Mouse (Mus musculus) embryo, embryonic 11 days (tissue): Measurements from ENCODE around the gene Akap11.

ENCODE experiments used
- DNase-seq: peaks from one replicate; pipeline ENCODE4 v3.0.0-alpha.2; 2015

Akap11 gene

DNA sequence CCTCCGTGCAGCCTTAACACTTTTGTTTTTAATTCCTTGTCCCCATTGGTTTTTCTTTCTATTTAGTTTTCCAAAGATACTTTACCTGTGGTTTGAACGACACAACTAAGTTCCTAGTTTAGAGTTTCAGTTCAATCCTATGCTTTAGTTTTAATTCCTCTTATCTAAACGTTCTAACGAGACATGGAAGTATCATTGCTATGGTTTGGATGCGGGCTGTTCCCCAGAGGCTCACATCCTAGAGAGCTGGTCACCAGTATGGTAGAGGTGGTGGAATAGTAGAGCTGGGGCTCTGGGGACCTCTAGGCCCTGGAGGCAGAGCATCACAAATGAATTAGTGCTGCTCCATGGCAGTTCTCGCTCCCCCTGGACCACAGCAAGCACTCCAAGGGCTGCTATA, 9.7 kb downstream of the Akap11 start:
- DNase-seq: no peak

DNA sequence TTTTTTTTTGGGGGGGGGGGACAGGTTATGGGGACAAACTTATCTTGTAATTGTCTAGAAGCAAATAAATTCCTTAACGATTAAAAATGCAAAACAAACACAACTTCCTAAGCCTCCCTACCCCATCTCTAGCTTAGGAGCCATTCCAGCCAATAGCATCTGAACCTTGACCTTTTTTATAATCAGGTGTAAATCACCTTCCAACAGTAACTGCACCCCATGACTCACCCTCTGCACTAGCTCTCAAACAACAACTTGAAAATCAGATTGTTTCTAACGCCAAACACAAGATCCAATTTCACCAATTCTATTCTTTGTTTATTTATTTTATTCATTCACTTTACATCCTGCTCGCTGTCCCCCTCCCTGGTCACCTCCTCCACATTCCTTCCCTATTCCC, 10.1 kb downstream of the Akap11 start:
- no peak for DNase-seq

- no peak for DNase-seq
Observed at GRCm38 (mm10) chr14:78525611-78526457, 10.8 kb downstream of the Akap11 start.

DNA sequence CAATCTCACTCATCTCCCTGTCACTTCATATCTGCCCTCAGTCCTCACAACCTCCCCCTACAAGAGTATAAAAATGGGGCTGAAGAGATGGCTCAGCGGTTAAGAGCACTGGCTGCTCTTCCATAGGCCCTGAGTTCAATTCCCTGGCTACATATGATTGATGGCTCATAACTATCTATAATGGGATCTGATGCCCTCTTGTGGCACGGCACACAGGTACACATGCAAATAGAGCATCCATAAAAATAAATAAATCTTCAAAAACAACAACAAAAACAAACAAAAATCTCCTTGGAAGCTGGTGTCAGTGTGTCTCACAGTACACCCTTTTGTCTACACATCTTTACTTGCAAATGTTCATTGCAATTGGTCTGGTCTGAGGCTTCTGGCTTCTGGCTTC, 11.5 kb downstream of the Akap11 start:
- DNase-seq: no peak

DNA sequence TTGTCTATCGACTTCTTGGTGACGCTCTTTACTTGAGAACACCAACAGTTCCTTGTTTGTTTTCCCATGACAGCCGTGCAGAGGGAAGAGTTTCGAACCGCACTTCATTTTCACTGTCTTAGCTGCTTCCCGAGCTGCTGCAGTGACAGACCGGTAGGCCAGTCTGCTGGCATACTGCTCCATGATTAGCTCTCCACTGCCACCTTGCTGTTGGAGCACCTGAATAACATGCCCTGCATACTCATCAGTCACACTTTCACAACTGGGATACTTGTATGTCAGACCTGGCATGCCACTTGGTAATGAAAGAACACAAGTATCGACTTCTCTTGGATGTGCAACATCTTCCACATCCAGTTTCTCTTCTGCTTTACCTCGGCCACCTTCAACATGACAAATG, 25.9 kb downstream of the Akap11 start:
- DNase-seq: peak; percentile 20

DNA sequence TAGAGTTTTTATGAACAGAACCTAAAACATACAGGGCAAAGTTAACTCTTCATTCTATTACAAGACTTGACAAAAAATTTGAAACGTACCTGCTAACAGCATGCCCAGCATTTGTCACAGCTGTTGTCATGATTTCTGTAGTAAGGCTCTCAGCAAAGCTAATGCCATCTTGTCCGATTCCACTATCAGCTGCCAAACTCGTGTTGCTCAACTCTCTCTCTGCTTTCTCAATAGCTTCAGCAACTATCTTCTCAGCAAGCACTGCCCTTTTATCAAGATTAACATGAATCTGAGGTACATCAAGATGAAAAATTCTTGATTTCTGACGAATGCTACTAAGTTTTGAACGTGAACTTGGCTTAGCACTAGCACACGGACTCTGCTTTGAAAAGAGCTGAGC, 26.8 kb downstream of the Akap11 start:
- DNase-seq: no peak

- no peak for DNase-seq
Observed at GRCm38 (mm10) chr14:78500578-78500977, 36.0 kb downstream of the Akap11 start.

GRCm38 (mm10) chr14:78496691-78497090, 39.9 kb downstream of the Akap11 start:
- no peak for DNase-seq

DNA sequence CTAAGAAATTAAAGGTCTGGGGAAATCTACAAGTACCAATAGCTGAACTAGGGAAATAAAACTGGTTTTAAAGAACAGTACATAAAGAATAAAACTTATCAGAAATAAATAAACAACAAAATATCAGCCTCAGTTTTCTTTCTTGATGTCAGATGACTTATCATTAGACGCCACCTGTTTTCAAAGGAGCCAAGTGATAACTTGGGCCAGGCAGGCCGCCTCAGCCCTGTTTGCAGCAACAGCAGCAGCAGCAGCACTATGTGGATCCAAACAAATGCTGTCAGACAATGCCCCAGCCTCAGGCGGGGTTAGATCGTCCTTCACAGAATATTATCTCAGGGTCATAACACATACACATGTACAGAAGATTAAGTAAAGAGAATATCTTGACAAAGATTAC, 41.4 kb downstream of the Akap11 start:
- no peak for DNase-seq

- DNase-seq: no peak
Observed at GRCm38 (mm10) chr14:78492602-78493001, 44.0 kb downstream of the Akap11 start.

DNA sequence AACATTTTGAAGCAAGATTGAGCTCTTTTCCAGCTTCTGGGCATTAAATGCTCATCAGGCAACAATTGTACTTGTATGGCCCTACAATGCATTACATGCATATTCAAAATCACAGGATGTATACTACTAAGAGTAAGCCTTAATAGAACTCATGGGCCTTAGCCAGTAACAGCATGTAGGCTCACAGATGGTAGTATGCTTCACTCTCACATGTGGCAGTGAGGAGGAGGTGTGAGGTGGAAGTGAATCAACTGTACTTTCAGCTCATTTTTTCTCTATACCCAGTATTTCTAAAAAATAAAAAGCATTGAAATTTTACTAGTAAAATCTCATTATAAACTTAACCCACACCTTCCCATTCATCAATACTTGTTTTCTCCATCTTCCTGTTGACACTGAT, 45.2 kb downstream of the Akap11 start:
- no peak for DNase-seq

DNA sequence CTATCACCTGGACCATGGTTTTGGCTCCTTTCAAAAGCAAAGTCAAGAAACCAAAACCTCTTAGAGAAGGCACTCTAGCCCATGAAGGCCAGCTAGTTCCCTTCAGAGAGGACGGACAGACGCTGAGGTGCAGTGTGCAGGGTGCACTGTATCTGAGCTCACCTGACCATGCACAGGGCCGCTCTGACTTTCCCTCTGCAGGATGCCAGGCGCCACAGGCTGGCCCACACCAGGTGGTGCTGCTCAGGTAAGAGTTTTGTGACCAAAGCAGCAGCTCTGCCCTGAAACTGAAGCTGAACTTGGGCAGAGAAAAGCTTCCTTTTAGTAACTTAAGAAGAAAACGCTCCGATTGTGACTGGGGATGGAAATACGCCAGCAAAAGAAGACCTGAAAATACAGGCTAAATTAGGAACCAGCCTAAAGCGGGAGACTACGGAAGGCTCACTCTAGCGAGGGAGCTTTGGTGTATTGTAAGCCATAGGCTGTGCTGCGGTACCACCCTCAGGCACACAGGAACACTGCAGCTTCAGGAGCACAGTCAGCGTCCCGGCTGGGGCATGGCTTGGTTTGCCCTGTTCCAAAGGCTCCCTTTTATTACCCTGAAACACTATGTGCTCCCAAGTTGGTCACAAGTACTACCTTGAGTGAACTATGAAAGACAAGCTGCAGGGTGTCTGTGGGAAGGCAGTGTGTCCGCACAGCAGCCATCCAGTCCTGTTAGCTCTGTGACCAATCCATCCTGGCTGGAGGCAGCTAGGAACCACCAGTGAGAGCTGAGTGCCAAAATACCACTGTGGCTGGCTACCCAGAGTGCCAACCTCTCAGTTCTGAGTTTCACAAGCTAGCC, 54.0 kb downstream of the Akap11 start:
- peak; percentile 77 for DNase-seq

- no peak for DNase-seq
Observed at GRCm38 (mm10) chr14:78474058-78474457, 62.5 kb downstream of the Akap11 start.

DNA sequence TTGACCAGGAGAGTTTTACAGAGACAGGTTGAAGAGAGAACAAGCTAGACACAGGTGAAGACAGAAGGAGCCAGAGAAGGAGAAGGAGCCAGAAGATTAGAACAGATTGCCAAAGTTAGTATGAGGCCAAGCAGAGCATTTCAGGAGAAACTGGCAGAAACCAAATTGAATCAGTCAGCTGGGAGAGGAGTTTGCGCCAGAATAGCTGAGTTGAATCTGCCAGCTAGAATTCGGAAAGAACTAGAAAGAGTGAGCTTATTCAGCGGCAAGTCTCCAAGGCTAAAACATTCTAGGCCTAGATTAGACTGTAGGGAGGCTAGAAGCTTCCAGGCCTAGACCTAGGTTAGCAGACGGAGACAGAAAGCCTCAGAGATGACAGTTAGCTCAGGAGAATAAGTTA, 65.9 kb downstream of the Akap11 start:
- no peak for DNase-seq

GRCm38 (mm10) chr14:78468991-78469390, 67.6 kb downstream of the Akap11 start:
- no peak for DNase-seq

DNA sequence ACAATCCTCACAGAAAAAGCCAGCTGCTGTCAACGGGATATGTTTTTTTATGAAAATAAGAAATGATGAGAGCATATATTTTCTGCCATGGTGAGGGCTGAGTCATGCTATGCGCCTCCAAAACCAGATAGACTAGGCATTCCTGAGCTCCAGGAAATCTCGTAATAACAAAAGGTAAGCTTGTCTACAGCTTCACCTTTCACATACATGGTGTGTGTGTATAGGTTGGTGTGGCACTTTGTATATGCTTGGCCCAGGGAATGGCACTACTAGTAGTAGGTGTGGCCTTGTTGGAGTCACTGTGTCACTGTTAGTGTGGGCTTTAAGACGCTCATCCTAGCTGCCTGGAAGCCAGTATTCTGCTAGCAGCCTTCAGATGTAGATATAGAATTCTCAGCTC, 68.6 kb downstream of the Akap11 start:
- no peak for DNase-seq

GRCm38 (mm10) chr14:78464353-78464752, 72.3 kb downstream of the Akap11 start:
- DNase-seq: no peak

DNA sequence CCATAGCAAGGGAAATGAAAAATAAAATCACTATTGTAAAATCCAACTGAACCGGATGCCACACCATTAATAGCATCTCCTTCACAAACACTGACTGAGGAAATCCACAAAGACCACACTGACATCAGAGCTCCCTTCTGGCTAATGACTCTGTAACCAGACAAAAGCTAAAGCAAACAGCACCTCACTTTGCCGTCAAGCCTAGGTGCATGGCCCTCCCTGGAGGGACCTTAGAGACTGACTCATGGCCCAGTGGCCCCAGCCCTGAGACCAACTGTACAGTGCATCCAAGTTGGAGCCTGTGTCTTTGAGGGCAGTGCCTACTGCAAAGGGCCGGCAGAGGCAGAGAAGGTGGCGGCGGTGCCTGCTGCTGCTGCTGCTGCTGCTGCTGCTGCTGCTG, 77.5 kb downstream of the Akap11 start:
- no peak for DNase-seq

GRCm38 (mm10) chr14:78458705-78459104, 77.9 kb downstream of the Akap11 start:
- DNase-seq: no peak

- no peak for DNase-seq
Observed at GRCm38 (mm10) chr14:78454970-78455369, 81.6 kb downstream of the Akap11 start.

DNA sequence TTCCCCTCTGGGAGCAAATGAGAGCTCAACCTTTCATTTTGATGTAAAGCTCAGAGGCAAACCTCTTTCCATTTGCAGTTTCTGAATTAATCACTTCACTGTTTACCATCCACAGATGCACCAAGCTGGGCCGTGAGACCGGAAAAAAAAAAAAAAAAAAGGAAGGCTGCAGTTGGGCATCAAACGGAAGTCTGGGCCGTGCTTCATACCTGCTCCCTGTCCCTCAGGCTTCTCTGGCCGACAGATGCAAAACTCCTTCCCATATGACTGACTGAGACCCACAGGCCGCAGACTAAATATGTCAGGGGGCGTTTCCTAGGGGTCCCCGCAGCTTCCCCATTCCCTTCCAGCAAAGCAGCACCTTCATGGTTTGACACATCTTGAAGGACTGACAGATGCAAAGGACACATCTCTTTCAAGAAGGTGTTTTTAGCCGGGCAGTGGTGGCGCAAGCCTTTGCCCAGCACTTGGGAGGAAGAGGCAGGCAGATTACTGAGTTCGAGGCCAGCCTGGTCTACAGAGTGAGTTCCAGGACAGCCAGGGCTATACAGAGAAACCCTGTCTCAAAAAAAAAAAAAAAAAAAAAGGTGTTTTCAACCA, 87.7 kb downstream of the Akap11 start:
- DNase-seq: no peak

DNA sequence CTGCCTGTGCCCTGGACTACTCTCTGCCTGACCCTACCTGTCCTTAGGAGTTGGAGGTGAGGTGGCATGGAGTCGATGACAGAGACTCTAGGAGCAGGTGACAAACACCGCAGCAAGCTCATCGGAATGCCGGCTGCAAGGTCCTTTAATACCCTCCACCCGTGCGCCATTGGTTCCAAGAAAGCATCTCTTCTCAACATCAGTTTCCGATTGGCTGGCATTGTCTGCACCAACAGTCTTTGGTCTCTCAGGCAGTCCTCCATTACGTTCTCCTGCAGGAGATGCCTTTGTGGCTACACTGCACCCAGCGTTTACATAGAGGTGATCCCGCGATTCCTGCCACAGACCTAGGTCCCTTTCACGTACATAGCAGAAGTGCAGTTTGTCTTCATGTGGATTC, 88.6 kb downstream of the Akap11 start:
- no peak for DNase-seq

DNA sequence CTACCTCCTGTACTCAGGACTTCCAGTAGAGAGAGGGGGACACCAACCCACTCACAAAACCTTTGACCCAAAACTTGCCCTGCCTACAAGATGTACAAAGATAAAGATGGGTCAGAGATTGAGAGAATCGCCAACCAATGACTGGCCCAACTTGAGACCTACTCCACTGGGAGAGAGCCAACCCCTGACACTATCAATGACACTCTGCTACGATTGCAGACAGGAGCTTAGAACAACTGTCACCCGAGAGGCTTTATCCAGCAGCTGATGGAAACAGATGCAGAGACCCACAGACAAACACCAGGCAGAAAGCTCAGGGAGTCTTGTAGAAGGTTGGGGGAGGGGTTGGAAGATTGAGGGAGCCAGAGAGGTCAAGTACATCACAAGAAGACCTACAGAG, 89.1 kb downstream of the Akap11 start:
- DNase-seq: no peak
